Mouse (Mus musculus) midbrain, embryonic 16.5 days (tissue): Measurements from ENCODE around the gene Cnnm3. TPM values are rescaled to one million over a fixed set of nuclear protein-coding genes. Genes with fewer than 3 reads are reported as not detected.

ENCODE experiments used
- ATAC-seq: fragments of 200-750 bp; cut with Nextera tagmentation; 2 replicates; pipeline ENCODE4 v1.8.0; 2017; ENCODE audit warnings: moderate TSS enrichment
- H3K27ac ChIP-seq: fragments of 300-500 bp; sonication (generic); 2 replicates; pipeline ENCODE4 v1.5.1; 2014; ENCODE audit warnings: mild to moderate bottlenecking, low read length, mixed read lengths
- H3K27me3 ChIP-seq: fragments of 300-500 bp; sonication (generic); 2 replicates; pipeline ENCODE4 v1.6.1; 2014; ENCODE audit warnings: low read depth, low read length, mixed read lengths; ENCODE audit not compliant: control insufficient read depth, insufficient read depth
- H3K36me3 ChIP-seq: fragments of 300-500 bp; sonication (generic); 2 replicates; pipeline ENCODE4 v1.6.1; 2014; ENCODE audit warnings: mild to moderate bottlenecking, low read length, moderate library complexity, mixed read lengths; ENCODE audit not compliant: control insufficient read depth, insufficient read depth
- H3K4me1 ChIP-seq: fragments of 300-500 bp; sonication (generic); 2 replicates; pipeline ENCODE4 v1.6.1; 2014; ENCODE audit warnings: mild to moderate bottlenecking, low read length, mixed read lengths; ENCODE audit not compliant: control insufficient read depth, insufficient read depth
- H3K4me2 ChIP-seq: fragments of 300-500 bp; sonication (generic); 2 replicates; pipeline ENCODE4 v1.6.1; 2014; ENCODE audit warnings: mild to moderate bottlenecking, low read length, mixed read lengths
- H3K4me3 ChIP-seq: fragments of 300-500 bp; sonication (generic); 2 replicates; pipeline ENCODE4 v1.5.1; 2014; ENCODE audit warnings: low read depth, mild to moderate bottlenecking, low read length, moderate library complexity, mixed read lengths
- H3K9ac ChIP-seq: fragments of 300-500 bp; sonication (generic); 2 replicates; pipeline ENCODE4 v1.6.1; 2014; ENCODE audit warnings: low read depth, low read length, mixed read lengths
- H3K9me3 ChIP-seq: fragments of 300-500 bp; sonication (generic); replicated peaks from 2 replicates; pipeline ENCODE4 v1.6.1; 2014; ENCODE audit warnings: mild to moderate bottlenecking, low read length, mixed read lengths; ENCODE audit not compliant: control insufficient read depth, poor library complexity, severe bottlenecking
- WGBS: fragments of 180-500 bp; shearing (Covaris S2); extraction: QIAGEN DNeasy Blood & Tissue Kit; methylation state at CpG from one replicate; pipeline ENCODE4 v1.1.7; 2014; 5-methylcytosine and 5-hydroxymethylcytosine counted together
- polyA plus RNA-seq: library from polyadenylated mRNA; unstranded; fragments of >200 nt; fragmentation: Nextera tagmentation; extraction: Ambion mirVana; gene quantifications from 2 replicates; pipeline ENCODE4 v1.2.1, GENCODE M21; 2015

Gene Cnnm3
- polyA plus RNA-seq, 1 experiment from 2014 or later, result 4.2 TPM

- no peak for ATAC-seq
- Histone ChIP-seq H3K4me2 (peak overlapping the region; percentile 80), H3K36me3 (no peaks in the 10 kb centered on the region), H3K27me3 (no peaks in the 10 kb centered on the region), H3K9ac (peak overlapping the region; percentile 42), H3K9me3 (no peaks in the 10 kb centered on the region), H3K4me1 (peaks cover 47% of the 10 kb centered on the region), H3K27ac (no peak overlapping the region), H3K4me3 (0 out of 2 replicates have a peak overlapping the region, but pooled peaks have one; percentile 3)
- 50% methylated on average over 8 of the region's 8 CpGs for WGBS
These were observed 36.1 kb upstream of the Cnnm3 start for GRCm38 (mm10) chr1:36475480-36476110.

- 90% methylated on average over 7 of the region's 7 CpGs for WGBS
- Histone ChIP-seq H3K4me2 (no peak overlapping the region), H3K4me1 (peaks cover 44% of the 10 kb centered on the region), H3K9me3 (no peaks in the 10 kb centered on the region), H3K9ac (no peak overlapping the region), H3K27me3 (no peaks in the 10 kb centered on the region), H3K4me3 (no peak overlapping the region), H3K36me3 (no peaks in the 10 kb centered on the region), H3K27ac (no peak overlapping the region)
- ATAC-seq, result no peak
These were observed 35.2 kb upstream of the Cnnm3 start for GRCm38 (mm10) chr1:36476426-36476825.

- WGBS, result 47% methylated on average over 2 of the region's 2 CpGs
- H3K4me2 ChIP-seq, result no peak overlapping the region
- no peaks in the 10 kb centered on the region for H3K36me3 ChIP-seq
- H3K4me3 ChIP-seq, result no peak overlapping the region
- H3K27ac ChIP-seq, result no peak overlapping the region
- peaks cover 30% of the 10 kb centered on the region for H3K4me1 ChIP-seq
- no peaks in the 10 kb centered on the region for H3K9me3 ChIP-seq
- ATAC-seq, result no peak
- H3K9ac ChIP-seq, result no peak overlapping the region
- H3K27me3 ChIP-seq, result no peaks in the 10 kb centered on the region
These were observed 33.3 kb upstream of the Cnnm3 start for GRCm38 (mm10) chr1:36478343-36478795.

- peaks cover 11% of the 10 kb centered on the region for H3K4me1 ChIP-seq
- no peak overlapping the region for H3K9ac ChIP-seq
- no peak overlapping the region for H3K27ac ChIP-seq
- H3K27me3 ChIP-seq, result no peaks in the 10 kb centered on the region
- no peaks in the 10 kb centered on the region for H3K36me3 ChIP-seq
- no peak overlapping the region for H3K4me3 ChIP-seq
- H3K4me2 ChIP-seq, result no peak overlapping the region
- H3K9me3 ChIP-seq, result no peaks in the 10 kb centered on the region
- no peak for ATAC-seq
- WGBS, result 91% methylated on average over 12 of the region's 12 CpGs
These were observed 31.5 kb upstream of the Cnnm3 start for GRCm38 (mm10) chr1:36479903-36480899.

GRCm38 (mm10) chr1:36483825-36484224 lies 27.8 kb upstream of the Cnnm3 start:
- Histone ChIP-seq H3K4me2 (no peak overlapping the region), H3K9ac (no peak overlapping the region), H3K27ac (no peak overlapping the region), H3K36me3 (no peaks in the 10 kb centered on the region), H3K27me3 (no peaks in the 10 kb centered on the region), H3K4me3 (no peak overlapping the region), H3K4me1 (no peaks in the 10 kb centered on the region), H3K9me3 (no peaks in the 10 kb centered on the region)
- WGBS, result 72% methylated on average over 4 of the region's 4 CpGs
- no peak for ATAC-seq

GRCm38 (mm10) chr1:36485080-36485479 lies 26.6 kb upstream of the Cnnm3 start:
- H3K9ac ChIP-seq, result no peak overlapping the region
- 86% methylated on average over 7 of the region's 7 CpGs for WGBS
- no peak for ATAC-seq
- H3K4me1 ChIP-seq, result no peaks in the 10 kb centered on the region
- H3K9me3 ChIP-seq, result no peaks in the 10 kb centered on the region
- no peak overlapping the region for H3K4me2 ChIP-seq
- H3K27ac ChIP-seq, result no peak overlapping the region
- no peaks in the 10 kb centered on the region for H3K27me3 ChIP-seq
- no peaks in the 10 kb centered on the region for H3K36me3 ChIP-seq
- H3K4me3 ChIP-seq, result no peak overlapping the region

- H3K27ac ChIP-seq, result no peak overlapping the region
- no peaks in the 10 kb centered on the region for H3K4me1 ChIP-seq
- H3K27me3 ChIP-seq, result no peaks in the 10 kb centered on the region
- no peak overlapping the region for H3K4me2 ChIP-seq
- H3K4me3 ChIP-seq, result no peak overlapping the region
- H3K9me3 ChIP-seq, result no peaks in the 10 kb centered on the region
- WGBS, result 51% methylated on average over 9 of the region's 9 CpGs
- ATAC-seq, result no peak
- no peak overlapping the region for H3K9ac ChIP-seq
- H3K36me3 ChIP-seq, result no peaks in the 10 kb centered on the region
These were observed 24.6 kb upstream of the Cnnm3 start for GRCm38 (mm10) chr1:36487111-36487510.

GRCm38 (mm10) chr1:36489661-36490060 lies 22.0 kb upstream of the Cnnm3 start:
- Histone ChIP-seq H3K9me3 (no peaks in the 10 kb centered on the region), H3K27me3 (no peaks in the 10 kb centered on the region), H3K4me3 (no peak overlapping the region), H3K9ac (no peak overlapping the region), H3K27ac (no peak overlapping the region), H3K4me2 (no peak overlapping the region), H3K4me1 (no peaks in the 10 kb centered on the region), H3K36me3 (no peaks in the 10 kb centered on the region)
- 64% methylated on average over 6 of the region's 6 CpGs for WGBS
- ATAC-seq, result no peak
